Mouse (Mus musculus) cerebellum, adult 9-11 months (tissue): ENCODE data around the gene Col2a1.
A peak's percentile ranks its signal among the peaks of the same experiment; 100 is the strongest.

Experiments
- DNase-seq: peaks from one replicate; pipeline ENCODE4 v3.0.0; 2022

Col2a1 gene

GRCm38 (mm10) chr15:97956416-97956815 is 48.1 kb downstream of the Col2a1 start:
- DNase-seq, result no peak

- DNase-seq, result no peak
Measured at GRCm38 (mm10) chr15:97955742-97956141, 48.8 kb downstream of the Col2a1 start.

GRCm38 (mm10) chr15:97955286-97955685 is 49.2 kb downstream of the Col2a1 start:
- DNase-seq, result no peak

- DNase-seq, result no peak
Measured at GRCm38 (mm10) chr15:97954671-97955070, 49.8 kb downstream of the Col2a1 start.

- no peak for DNase-seq
Measured at GRCm38 (mm10) chr15:97952889-97953189, 51.7 kb downstream of the Col2a1 start.

- peak; percentile 29 for DNase-seq
Measured at GRCm38 (mm10) chr15:97952137-97952888, 52.2 kb downstream of the Col2a1 start.

- DNase-seq, result no peak
Measured at GRCm38 (mm10) chr15:97950240-97950639, 54.3 kb downstream of the Col2a1 start.

GRCm38 (mm10) chr15:97949706-97950105 is 54.8 kb downstream of the Col2a1 start:
- no peak for DNase-seq

GRCm38 (mm10) chr15:97948720-97949119 is 55.8 kb downstream of the Col2a1 start:
- no peak for DNase-seq

GRCm38 (mm10) chr15:97945656-97946315 is 58.7 kb downstream of the Col2a1 start:
- DNase-seq, result no peak

- no peak for DNase-seq
Measured at GRCm38 (mm10) chr15:97944919-97945574, 59.4 kb downstream of the Col2a1 start.

- no peak for DNase-seq
Measured at GRCm38 (mm10) chr15:97943356-97943755, 61.1 kb downstream of the Col2a1 start.

- no peak for DNase-seq
Measured at GRCm38 (mm10) chr15:97942538-97942937, 62.0 kb downstream of the Col2a1 start.

GRCm38 (mm10) chr15:97941306-97941705 is 63.2 kb downstream of the Col2a1 start:
- DNase-seq, result no peak

- no peak for DNase-seq
Measured at GRCm38 (mm10) chr15:97940088-97940487, 64.4 kb downstream of the Col2a1 start.

GRCm38 (mm10) chr15:97938580-97938979 is 65.9 kb downstream of the Col2a1 start:
- DNase-seq, result no peak

- no peak for DNase-seq
Measured at GRCm38 (mm10) chr15:97932441-97932840, 72.1 kb downstream of the Col2a1 start.

GRCm38 (mm10) chr15:97929259-97929824 is 75.2 kb downstream of the Col2a1 start:
- DNase-seq, result no peak

GRCm38 (mm10) chr15:97927821-97928220 is 76.7 kb downstream of the Col2a1 start:
- DNase-seq, result no peak

GRCm38 (mm10) chr15:97927018-97927417 is 77.5 kb downstream of the Col2a1 start:
- no peak for DNase-seq
